Mouse (Mus musculus): ENCODE data around the gene Jak1.

Gene Jak1

DNA sequence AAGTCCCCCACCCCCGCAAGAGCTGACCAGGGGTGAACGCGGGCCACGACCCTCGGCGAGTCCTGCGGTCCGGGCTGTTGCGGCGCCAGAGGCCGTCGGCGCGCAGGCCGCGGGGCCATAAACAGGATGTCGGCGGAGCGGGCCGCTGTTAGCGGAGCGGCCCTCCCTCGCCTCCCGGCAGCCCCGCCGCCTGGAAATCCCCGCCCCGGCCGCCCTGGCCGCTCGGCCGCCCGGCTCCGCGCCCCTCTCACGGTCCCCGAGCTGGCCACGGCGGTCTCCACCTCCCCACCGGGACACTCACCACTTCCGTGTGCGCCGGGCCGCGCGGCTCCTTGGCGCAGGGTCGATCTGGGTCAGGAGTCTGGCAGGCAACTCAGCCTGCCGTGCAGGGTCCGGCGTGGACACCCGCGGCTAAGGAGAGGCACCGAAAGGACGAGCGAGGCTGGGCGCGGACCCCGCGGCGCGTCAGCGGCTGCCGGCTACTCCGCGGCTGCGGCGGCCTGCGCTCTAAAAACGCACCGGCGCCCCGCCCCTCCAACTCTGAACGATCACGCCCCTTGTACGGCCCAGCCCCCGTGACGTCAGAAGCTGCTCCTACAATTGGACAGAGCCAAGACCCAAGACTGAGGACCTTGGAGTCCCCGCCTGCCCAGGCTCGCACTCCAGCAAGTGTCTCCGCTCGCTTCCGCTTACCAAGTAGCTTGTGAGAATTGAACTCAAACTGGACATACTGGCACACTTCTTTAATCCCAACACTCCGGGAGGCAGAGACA is at the start of gene Jak1:
TSS of gene Jak1 (minus strand) at position 542 of the 773 bp plus-strand sequence.
- peak; percentile 96 for DNase-seq (ENCODE audit: low spot score)

DNA sequence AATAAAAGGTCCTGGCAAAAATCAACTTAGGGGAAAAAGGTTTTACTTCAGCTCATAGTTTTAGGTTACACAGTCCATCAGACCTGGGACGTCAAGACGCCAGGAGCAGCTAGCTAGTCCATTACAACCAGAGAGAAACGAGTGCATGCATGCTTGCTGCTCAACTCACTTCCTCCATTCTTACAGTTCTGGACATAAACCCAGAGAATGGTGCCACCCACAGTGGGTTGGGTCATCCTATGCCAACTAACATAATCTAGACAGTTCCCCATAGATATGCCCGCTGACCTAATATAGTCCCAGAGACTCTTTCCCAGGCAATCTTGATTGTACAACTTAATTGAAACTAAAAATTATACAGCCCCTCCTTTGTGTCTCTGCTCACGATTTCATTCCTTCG is 47.0 kb upstream of the Jak1 start:
- no peak for DNase-seq (ENCODE audit: low spot score)

DNA sequence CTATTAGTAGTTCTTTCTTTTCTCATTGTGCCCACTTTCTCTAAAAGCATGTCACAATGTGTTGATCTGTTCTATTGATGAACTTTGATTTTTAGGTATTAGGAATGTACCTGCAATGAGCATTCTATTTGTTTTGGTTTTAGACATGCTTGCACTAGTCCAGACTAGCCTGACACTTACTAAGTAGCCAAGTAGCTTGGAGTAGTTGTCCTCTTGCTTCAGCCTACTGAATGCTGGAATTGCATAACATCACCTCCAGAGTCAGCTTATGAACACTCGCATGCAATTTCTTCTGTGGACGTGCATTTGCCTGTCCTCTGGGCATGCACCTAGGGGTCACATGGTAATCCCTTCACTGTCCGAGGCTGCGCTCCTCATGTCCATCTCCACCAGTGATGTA is 43.1 kb upstream of the Jak1 start:
- DNase-seq (ENCODE audit: low spot score) = no peak

DNA sequence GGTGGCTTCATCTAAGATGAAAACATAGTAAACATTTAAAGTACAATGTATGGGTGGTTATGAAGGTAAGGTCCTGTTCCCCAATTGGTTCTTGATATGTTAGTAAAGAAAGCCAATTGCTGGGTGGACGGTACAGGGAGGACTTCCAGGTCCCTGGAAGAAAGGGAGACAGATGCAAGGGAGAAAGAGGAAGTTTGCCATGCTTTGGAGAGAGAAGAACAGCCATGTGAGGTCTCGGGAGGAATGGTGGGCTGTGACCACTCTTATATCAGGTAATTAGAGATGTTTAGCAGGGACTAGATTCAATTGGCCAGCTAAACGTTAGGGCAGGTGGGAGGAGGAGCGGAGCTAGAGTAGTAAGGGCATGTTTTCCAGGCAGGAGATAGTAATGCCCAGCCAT is 42.2 kb upstream of the Jak1 start:
- DNase-seq (ENCODE audit: low spot score) = no peak

DNA sequence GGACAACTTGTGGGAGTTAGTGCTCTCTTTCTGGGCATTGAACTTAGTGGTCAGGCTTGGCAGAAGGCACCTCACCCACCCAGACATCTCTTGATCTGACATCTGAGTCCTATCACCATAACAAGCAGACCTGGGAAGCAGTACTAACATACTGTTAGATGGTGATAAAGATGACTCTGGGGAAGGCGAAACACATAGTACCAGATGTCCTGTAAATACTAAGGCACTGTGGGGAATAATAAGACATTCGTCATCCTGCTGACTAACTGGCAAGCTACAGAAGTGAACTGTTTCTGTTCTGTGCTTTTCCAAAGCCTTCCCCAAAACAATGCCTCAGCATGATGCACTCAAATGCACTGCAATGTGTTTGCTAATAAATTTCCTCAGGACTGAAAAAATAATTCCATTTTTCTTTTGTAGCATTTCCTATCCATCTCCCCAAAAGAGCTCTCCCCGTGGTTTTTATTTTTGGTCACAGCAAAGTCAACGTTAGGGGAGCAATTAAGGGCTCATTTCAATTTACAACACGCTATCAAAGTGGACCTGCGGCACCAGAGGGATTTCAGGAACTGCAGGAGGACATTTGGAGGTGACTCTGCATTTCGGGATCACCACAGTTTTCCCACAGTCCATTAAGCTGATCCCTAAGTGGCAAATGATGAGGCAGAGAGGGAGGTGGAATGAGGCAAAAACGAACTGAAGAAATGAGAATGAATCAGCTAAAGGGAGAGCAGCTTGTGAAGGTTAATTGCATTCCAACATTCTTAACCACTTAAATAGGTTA is 41.2 kb upstream of the Jak1 start:
- DNase-seq (ENCODE audit: low spot score) = no peak

DNA sequence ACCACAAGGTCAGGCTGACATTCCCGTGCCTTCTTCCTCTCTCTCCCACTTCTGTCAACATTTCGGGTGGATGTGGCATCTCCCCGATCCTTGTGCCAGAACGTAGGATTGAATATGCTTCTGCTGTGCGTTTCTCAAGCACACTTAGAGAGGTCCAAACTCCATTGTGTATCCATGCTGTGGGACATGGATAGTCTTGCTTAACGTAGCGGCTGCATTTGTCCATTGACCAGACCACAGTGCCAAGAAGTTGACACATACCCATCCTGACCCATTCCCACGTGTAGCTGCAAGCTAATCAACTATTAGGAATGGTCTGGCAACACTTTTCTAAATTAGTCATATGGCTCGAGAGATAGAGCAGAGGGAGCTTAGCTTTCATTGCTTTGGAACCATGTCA is 40.0 kb upstream of the Jak1 start:
- DNase-seq (ENCODE audit: low spot score) = peak; percentile 30

DNA sequence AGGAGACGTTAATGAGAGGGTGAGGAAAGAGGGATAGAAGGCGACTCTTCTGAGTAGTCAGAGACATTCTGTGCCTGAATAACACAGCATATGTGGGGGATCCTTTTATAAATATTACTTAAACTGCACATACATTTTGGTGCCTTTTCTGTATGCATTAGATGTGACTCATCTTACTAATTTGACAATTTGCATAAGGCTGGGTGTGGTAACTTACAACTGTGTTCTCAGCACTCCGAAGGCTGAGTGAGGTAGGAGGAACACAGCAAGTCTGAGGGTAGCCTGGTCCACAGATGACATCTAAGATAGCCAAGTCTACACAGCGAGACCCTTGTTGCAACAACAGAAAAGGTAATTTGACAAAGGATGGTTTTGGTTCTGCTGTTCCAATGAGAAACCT is 39.0 kb upstream of the Jak1 start:
- DNase-seq (ENCODE audit: low spot score) = no peak

DNA sequence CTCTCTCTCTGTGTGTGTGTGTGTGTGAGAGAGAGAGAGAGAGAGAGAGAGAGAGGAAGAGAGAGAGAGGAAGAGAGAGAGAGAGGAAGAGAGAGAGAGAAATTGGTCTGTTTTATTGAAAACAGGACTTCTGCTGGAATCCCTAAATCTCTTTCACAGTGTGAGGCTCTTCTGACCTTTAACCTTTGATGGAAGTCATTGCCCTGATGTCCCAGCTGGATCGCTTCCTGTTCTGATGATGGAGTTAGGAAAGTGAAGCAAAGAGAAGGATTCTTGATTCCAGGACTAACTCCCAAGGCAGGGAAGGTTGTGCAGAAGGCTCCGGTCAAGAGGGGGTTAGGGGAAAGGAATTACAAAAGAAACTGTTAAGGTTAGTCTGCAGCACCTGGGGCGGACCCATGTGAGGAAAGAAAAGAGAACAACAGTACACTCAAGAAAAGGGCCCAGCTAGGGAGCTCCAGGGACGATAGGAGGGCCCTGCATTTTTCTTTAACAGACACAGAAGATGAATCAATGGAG is 35.4 kb upstream of the Jak1 start:
- no peak for DNase-seq (ENCODE audit: low spot score)

DNA sequence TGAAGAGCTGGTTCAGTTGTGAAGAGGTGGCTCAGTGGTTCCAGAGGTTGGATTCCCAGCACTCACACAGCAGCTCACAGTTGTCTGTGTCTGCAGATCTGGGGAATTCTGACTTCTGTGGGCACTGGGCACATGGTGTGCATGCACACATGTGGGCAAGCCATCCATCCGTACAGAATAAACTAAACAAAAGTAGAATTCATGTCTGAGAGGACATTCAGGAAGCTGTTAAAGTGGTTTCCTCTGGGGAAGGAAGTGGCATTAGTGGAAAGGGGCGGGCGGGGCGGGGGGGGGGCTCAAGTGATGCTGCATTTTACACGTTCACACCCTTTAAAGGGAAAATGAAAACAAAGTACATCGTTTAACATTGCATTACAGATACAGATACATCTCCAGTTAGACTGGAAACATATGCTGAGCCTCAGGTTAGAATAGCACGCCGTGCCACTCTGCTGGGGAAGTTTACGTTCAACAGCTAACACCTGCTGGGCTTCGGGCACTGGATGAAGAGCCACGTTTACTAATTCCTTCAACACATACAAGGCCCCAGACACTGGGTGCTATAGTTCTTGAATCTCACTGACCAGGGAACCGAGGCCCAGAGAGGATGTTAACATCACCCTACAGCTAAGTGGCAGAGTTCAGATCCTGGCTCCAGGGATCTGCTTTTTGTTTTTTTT is 33.4 kb upstream of the Jak1 start:
- no peak for DNase-seq (ENCODE audit: low spot score)

DNA sequence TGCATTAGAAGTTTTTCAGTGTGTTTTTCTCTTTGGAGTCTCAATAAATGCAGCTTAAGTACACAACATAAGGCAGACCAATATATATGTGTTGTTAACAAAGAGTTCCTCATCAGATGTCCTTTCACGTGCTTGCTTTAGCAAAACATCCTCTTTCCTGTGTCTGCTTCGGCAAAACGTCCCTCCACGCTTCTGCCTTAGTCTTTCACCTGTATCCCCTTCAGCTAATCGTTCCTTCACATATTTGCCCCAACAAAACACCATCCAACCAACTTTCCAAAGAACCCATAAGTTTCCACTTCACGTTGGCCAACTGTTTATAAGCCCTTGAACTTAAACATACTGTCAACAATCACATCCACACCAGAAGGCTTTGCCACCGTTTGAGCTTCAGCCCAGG is 31.8 kb upstream of the Jak1 start:
- DNase-seq (ENCODE audit: low spot score) = no peak

DNA sequence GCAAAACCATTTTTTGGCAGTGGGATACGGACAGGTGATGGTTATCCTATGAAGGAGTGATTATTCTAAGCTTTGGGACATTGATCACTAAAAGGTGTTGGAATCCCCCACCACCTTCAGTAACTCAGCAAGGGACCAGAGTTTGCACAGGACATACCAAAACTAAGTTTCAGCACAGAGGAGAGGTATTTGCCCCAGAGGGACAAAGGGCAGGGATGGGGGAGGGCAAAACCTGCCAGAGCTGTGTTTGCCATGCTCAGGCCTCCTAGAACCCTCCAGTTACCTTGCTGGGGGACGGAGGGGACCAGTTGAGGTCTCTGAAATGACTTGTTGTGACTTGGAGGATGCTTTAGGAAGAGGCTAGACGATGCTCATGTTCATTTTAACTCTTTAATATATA is 30.7 kb upstream of the Jak1 start:
- DNase-seq (ENCODE audit: low spot score) = no peak

DNA sequence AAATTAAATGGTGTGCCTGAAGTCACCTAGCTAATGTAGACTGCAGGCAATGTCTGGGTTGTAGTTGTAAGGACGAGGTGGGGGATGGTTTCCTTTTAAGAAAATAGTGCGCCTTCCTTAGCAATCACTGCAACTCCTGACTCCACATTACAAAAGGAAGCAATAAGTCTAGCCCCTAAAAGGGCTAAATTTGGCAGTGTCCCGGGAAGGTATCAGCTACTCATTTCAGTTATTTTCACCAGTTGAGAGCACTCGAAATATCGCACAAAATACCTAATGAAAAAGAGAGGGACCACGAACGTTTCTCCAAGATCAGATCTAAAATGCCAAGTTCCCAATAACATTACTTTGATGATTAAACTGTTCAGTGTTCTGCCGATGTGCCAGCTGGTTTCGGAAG is 28.6 kb upstream of the Jak1 start:
- DNase-seq (ENCODE audit: low spot score) = no peak

DNA sequence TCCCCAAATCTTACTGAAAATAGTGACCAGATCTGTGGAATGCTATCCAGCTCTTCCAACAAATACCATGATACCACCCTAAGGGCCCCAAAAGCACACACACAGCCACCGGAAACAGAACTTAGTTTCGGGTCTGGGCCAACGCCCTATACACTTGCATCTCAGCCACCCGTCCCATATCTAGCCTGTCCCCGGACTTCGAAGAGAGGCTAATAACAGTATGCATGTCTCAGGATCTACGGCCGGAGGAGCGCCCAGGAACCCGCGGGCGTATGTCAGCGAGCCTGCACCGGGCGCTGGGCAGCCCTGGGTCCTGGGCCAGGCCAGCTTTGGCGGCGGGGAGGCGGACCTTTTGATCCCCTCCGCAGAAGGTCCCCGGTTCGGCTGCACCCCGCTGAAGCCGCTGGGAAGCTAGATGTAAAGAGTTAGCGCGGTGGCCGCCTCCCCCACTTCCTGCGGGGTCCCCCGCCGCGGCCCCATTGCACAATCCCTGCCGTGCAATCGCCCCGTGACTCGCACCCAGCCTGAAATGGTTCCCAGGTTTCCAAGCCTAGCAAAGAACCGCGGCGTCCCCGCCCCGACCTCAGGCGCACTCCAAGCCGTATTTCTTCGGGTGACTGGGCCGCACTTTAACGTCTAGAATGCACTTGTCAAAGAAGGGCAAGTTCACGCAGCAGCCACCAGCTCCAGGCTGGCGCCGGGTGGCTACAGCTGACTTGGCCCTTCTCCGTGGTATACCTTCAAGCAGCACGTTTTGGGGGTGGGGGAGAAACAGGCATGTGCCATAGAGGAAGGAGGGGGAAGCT is 27.9 kb upstream of the Jak1 start:
- peak; percentile 41 for DNase-seq (ENCODE audit: low spot score)

DNA sequence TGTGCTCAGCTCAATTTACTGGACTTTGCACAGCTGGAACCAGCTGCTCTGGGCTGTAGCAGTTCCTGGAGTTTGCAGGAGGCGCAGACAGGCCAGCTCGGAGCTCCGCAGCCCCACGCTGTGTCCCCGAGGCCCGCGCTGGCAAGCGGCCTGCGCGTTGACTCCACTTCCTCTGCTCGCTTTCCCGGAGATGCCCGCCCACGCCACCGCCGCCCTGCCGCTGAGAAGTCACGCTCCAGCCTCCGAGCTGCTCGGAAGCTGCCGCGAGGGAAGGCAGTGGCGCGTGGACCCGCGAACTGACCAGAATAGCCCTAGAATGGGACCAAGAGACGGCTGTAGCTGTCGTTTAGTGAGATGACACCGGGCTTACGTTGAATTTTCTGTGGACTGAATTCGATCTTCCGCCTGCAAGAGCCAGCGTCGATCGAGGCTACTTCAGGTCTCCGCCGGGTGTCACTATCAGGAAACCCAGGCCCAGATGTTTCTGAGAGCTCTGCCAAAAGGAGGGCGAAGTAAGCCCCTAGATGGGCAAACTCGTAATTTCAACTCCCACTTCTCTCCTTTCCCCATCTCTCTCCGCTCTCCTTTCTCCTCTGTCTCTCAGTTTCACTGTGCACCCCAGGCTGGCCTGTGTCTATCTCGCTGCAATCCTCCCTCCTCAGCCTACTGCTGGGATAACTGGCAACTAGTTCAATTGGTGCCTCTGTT is 27.1 kb upstream of the Jak1 start:
- DNase-seq (ENCODE audit: low spot score) = peak; percentile 84

DNA sequence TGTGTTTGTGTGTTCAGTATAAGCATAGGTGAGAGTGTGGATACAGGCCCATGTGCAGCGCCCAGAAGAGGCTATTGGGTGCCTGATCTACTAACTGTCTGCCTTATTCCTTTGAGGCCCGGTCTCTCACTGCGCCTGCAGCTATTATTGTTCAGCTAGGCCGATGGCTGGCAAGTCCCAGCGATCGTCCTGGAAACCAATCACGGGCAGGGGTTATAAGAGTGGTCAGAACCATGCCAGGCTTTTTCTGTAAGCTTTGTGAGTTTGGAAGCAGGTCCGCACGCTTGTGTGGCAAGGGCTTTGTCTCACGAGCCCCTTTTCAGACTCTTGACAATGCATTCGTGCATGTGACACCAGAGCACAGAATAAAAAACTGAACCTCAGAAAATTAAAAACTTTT is 23.2 kb upstream of the Jak1 start:
- no peak for DNase-seq (ENCODE audit: low spot score)

DNA sequence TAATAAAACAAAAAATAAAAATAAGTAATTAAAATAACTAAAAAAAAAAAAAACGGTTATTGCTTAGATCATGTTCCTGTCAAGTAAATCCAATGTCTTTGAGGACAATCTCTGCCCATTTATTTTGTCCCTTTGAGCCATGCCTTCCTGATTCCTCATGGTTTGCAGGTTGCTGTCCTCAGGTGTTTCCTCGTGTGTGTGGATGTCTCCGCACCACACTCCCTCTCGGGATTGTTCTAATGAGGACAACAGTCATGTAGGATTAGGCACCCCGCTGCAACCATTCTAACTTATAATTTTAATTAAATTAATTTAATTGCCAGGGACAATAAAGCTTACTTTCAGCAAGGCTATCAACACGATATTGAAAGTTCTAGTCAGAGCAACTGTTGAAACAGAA is 21.5 kb upstream of the Jak1 start:
- DNase-seq (ENCODE audit: low spot score) = no peak

DNA sequence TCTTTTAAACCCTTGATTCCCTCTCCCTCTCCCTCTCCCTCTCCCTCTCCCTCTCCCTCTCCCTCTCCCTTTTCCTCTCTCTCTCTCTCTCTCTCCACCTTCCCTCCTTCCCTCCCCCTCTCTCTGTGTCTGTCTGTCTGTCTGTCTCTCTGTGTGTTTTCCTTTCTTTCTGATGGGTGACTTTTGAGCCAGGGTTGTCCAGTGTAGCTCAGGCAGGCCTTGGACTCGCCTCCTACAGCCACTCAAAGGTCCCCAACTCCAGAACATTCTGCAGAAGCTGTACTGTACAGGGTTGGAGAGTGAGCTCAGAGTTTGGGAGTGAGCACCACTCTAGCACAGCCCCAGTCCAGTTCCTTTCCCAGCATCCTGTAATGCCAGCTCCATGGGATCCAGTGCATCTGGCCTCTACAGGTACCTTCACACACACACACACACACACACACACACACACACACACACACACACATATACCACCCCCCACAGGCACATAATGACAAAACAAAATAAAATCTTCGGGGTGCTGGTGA is 20.9 kb upstream of the Jak1 start:
- no peak for DNase-seq (ENCODE audit: low spot score)

DNA sequence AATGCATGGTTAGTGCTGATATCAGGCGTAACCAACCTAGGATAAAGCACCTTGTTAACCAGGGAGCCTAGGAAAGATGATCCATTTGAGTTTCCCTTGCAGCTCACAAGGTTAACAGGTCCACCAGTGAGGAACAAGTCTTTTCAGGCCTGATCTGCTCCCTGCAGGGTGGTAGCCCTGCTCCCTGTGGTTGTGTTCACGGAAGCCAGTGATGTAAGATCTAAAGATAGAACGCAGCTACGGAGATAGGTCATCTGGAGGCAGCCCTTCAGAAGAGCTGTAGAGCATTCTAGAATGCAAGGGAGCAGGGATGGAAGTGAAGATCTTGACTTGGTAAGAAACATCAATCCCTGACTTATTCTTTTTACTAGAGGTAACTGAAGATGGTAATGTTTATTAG is 18.9 kb upstream of the Jak1 start:
- no peak for DNase-seq (ENCODE audit: low spot score)

DNA sequence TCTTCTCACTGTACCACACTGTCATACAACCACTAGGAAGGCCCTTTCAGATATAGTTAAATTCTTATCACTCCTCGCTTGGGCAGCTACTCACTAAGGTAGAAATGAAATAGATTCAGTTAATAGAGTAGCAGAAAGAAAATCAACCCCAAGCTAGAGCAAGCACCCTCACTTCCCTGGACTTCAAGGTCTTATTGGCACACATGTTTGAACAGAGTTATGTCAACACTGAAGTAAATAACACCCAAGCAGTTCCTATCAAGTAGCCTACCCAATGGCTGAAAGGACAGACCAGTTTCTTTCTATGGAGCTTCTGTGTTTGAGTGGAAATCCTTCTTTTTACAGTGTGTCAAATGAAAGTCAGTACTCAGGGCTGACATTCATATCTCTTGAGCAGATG is 17.2 kb upstream of the Jak1 start:
- no peak for DNase-seq (ENCODE audit: low spot score)

DNA sequence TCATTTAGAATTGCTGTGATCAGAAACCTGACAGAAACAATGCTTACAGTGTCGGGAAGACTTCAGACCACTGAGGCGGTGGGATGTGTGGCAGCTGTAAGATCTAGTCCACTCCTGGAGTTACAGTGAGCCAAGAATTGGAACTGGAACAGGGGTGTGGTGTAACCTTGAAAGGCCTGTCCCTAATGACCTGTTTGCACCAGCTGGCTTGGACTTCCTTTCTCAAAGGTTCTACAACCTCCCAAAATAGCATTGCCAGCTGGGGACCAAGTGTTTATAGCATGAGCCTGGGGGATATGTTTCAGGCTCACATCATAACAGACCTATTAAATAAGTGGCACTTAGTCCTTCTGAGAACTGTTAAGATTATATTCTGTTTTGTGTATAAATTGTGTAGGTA is 15.0 kb upstream of the Jak1 start:
- no peak for DNase-seq (ENCODE audit: low spot score)

DNA sequence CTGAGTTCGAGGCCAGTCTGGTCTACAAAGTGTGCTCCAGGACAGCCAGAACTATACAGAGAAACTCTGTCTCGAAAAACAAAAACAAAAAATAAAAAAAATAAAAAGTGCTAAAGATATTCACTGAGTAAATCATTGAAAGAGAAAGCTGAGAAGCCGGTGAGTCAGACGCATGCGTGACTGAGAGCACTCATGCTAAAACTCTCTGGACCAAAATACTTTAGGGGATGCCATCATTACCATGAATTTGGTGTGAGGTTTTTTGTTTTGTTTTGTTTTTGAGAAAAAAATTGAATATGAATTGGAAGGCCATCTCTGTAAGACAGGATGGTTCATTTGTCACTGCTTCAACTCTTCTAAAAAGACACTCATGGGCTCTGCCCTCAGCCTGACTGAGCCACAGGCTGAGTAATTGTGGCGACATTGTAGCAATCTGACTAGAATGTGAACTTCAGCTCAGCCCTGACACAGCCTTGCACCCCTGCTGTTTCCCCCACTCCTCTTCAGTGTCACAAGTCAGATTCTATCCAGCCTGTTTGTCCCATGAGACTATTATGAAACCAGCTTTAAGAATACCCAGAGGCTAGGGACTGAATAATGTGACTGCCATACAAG is 11.5 kb upstream of the Jak1 start:
- DNase-seq (ENCODE audit: low spot score) = no peak

Measured in ovary, adult 18-20 months (tissue).